9 mouse cellular contexts compared by ENCODE assay signal in genomic region chr11:24074021-24074591, GRCm38 (mm10). TPM values are rescaled to one million over a fixed set of nuclear protein-coding genes. Genes with fewer than 3 reads are reported as not detected.
DNase-seq lines count a peak whose midpoint lies in the region; ATAC-seq and TF ChIP-seq lines count a peak whose summit lies in the region.
"Had no signal": no experiment of that assay in that cellular context is flagged by ENCODE, and none has a peak within 500 bp of the region (broad histone marks: within the 10 kb centered on the region; RNA-seq: fewer than 3 reads in every experiment).

No protein-coding gene starts in this region.

- peak; percentile 56 for DNase-seq in lung, embryonic 14.5 days
- DNase-seq in lung, postnatal 36 days = no peak
- DNase-seq in thymus, postnatal 10 days (ENCODE audit: low spot score in 2 of 2) = peak; percentile 20 to 25
- DNase-seq in ovary, postnatal 36 days (ENCODE audit: low spot score) = no peak
- DNase-seq in cerebellum, adult 9-10 months = no peak
- DNase-seq in lung, postnatal 25 days (ENCODE audit: low spot score) = no peak

- H3K36me3 ChIP-seq in lung, embryonic 14.5 days (ENCODE audit: insufficient read depth) = no peaks in the 10 kb centered on the region
- H3K36me3 ChIP-seq in forebrain, embryonic 16.5 days (ENCODE audit: control insufficient read depth, insufficient read depth) = no peaks in the 10 kb centered on the region
- H3K36me3 ChIP-seq in liver, embryonic 15.5 days (replicated peaks) = no peaks in the 10 kb centered on the region

- H3K27ac ChIP-seq in lung, embryonic 14.5 days (ENCODE audit: low read depth) = no peak overlapping the region
- H3K27ac ChIP-seq in forebrain, embryonic 16.5 days (ENCODE audit: low read length) = peak overlapping the region; percentile 99
- H3K27ac ChIP-seq in liver, embryonic 15.5 days (replicated peaks) = no peak overlapping the region

- H3K4me1 ChIP-seq in lung, embryonic 14.5 days (ENCODE audit: insufficient read depth) = 0 out of 2 replicates have a peak, but pooled peaks cover 3% of the 10 kb centered on the region
- H3K4me1 ChIP-seq in forebrain, embryonic 16.5 days (replicated peaks; ENCODE audit: control insufficient read depth, insufficient read depth, low read length) = peaks cover 11% of the 10 kb centered on the region
- H3K4me1 ChIP-seq in liver, embryonic 15.5 days (replicated peaks) = peaks cover 46% of the 10 kb centered on the region

- no peaks in the 10 kb centered on the region for H3K9me3 ChIP-seq in lung, embryonic 14.5 days (ENCODE audit: low read depth, low read length)
- H3K9me3 ChIP-seq in forebrain, embryonic 16.5 days (ENCODE audit: control insufficient read depth, low read length) = no peaks in the 10 kb centered on the region
- no peaks in the 10 kb centered on the region for H3K9me3 ChIP-seq in liver, embryonic 15.5 days (replicated peaks)

- H3K4me3 ChIP-seq in lung, embryonic 14.5 days (ENCODE audit: low read depth, low read length) = peak overlapping the region; percentile 14
- peak overlapping the region; percentile 70 for H3K4me3 ChIP-seq in forebrain, embryonic 16.5 days (replicated peaks; ENCODE audit: low read length)
- H3K4me3 ChIP-seq in liver, embryonic 15.5 days (replicated peaks) = peak overlapping the region; percentile 74

- no peak for ATAC-seq in lung, embryonic 14.5 days (ENCODE audit: insufficient read depth)
- ATAC-seq in forebrain, embryonic 16.5 days = peak; percentile 22
- ATAC-seq in liver, embryonic 15.5 days (ENCODE audit: insufficient read depth) = no peak
- ATAC-seq: Patski had no signal

- H3K9ac ChIP-seq in lung, embryonic 14.5 days = no peak overlapping the region
- H3K9ac ChIP-seq in forebrain, embryonic 16.5 days (replicated peaks; ENCODE audit: low read depth, low read length) = peak overlapping the region; percentile 93
- H3K9ac ChIP-seq in liver, embryonic 15.5 days = peak overlapping the region; percentile 1; the same call in 1 of the 2 replicates

- peaks cover 26% of the 10 kb centered on the region for H3K27me3 ChIP-seq in lung, embryonic 14.5 days (ENCODE audit: insufficient read depth, low read length)
- H3K27me3 ChIP-seq in forebrain, embryonic 16.5 days (replicated peaks; ENCODE audit: control insufficient read depth, insufficient read depth, low read length) = no peaks in the 10 kb centered on the region
- peaks cover 65% of the 10 kb centered on the region for H3K27me3 ChIP-seq in liver, embryonic 15.5 days

- WGBS in lung, embryonic 14.5 days = under 1% methylated on average over 18 of the region's 18 CpGs
- under 1% methylated on average over 18 of the region's 18 CpGs for WGBS in forebrain, embryonic 16.5 days
- 1% methylated on average over 18 of the region's 18 CpGs for WGBS in liver, embryonic 15.5 days (ENCODE audit: insufficient replicate concordance)

- no peak for TF ChIP-seq CTCF in lung, embryonic 14.5 days (IDR thresholded peaks at IDR 0.05; ENCODE audit: low read depth)

- H3K4me2 ChIP-seq in lung, embryonic 14.5 days = peak overlapping the region; percentile 100
- H3K4me2 ChIP-seq in forebrain, embryonic 16.5 days (ENCODE audit: low read length) = peak overlapping the region; percentile 63
- peak overlapping the region; percentile 97 for H3K4me2 ChIP-seq in liver, embryonic 15.5 days

RNA-seq across cellular contexts. Expression of gene A830031A19Rik, which starts 0.7 kb away (rescaled TPM):
- not detected in 2 replicates for polyA plus RNA-seq in lung, embryonic 14.5 days (2014; fragmentation: Nextera tagmentation; extraction: Ambion mirVana)
- not detected in 2 replicates for polyA plus RNA-seq in forebrain, embryonic 16.5 days (2015; fragmentation: Nextera tagmentation; extraction: Ambion mirVana)
- not detected in 2 replicates for polyA plus RNA-seq in liver, embryonic 15.5 days (2015; fragmentation: Nextera tagmentation; extraction: Ambion mirVana)
- polyA plus RNA-seq: Patski had no signal

RNA-seq across cellular contexts. Expression of gene Bcl11a, which starts 3.8 kb away (rescaled TPM):
- polyA plus RNA-seq in lung, embryonic 14.5 days (2014; fragmentation: Nextera tagmentation; extraction: Ambion mirVana) = 18.6 and 21.1 TPM in 2 replicates
- polyA plus RNA-seq in forebrain, embryonic 16.5 days (2015; fragmentation: Nextera tagmentation; extraction: Ambion mirVana) = 236 and 244 TPM in 2 replicates
- polyA plus RNA-seq in liver, embryonic 15.5 days (2015; fragmentation: Nextera tagmentation; extraction: Ambion mirVana) = 24.7 and 25.2 TPM in 2 replicates
- polyA plus RNA-seq: Patski had no signal

Comparison
In these comparisons a context has a peak if more than half of its experiments do, and no peak if none do; other contexts are left out.
1. DNase-seq: peak in lung, embryonic 14.5 days (single experiment) and thymus, postnatal 10 days (2 of 2); none in lung, postnatal 36 days (single experiment), ovary, postnatal 36 days (single experiment), cerebellum, adult 9-10 months (single experiment) and lung, postnatal 25 days (single experiment).
2. H3K4me3 ChIP-seq: peak in every context shown above with its lines; median percentile 74 in liver, embryonic 15.5 days; 70 in forebrain, embryonic 16.5 days; 14 in lung, embryonic 14.5 days.
3. Peak in every context shown above with its lines, with median percentiles within 50 percentile points of each other: H3K4me2 ChIP-seq.